Mouse (Mus musculus) olfactory bulb, adult 2 months (tissue): ENCODE results near the gene Stk26.

Source experiments
- CTCF ChIP-seq: fragments of 200-500 bp; IDR thresholded peaks from 2 replicates; pipeline ENCODE4 v1.5.1; 2012; ENCODE audit warnings: low read depth, mild to moderate bottlenecking, low read length, moderate library complexity; ENCODE audit not compliant: insufficient read depth
- POLR2A ChIP-seq: fragments of 200-500 bp; IDR thresholded peaks from 2 replicates; pipeline ENCODE4 v1.6.1; 2012; ENCODE audit warnings: mild to moderate bottlenecking, low read depth, low read length, moderate library complexity; ENCODE audit not compliant: insufficient read depth

GRCm38 (mm10) chrX:50909915-50910314, 69.1 kb downstream of the Stk26 start:
- no peak for TF ChIP-seq POLR2A
- no peak for TF ChIP-seq CTCF
